ENCODE assay signal across 9 mouse cellular contexts in the genomic region with DNA sequence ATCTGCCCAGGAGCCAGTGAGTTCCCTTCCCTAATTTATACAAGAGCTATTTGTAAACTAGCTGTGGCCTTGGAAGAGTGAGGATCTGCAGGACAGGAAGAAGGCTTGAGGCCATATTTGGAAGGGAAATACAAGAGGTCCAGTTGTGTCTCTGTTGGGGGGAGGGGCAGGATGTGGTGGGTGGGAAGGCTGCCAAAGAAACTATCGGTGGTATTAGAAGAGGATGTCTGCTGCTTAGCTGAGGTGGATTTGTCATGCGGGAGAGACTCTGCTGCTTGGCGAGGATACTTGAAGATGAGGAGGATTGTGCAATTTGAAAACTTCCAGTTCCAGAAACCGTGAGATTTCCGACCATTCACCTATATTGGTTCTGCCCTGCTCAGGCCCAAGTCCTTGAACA.
A peak's percentile ranks its signal among the peaks of the same experiment; 100 is the strongest.
DNase-seq lines count a peak whose midpoint lies in the region; ATAC-seq lines count a peak whose summit lies in the region.
"Had no signal": no experiment of that assay in that cellular context is flagged by ENCODE, and none has a peak within 500 bp of the region (broad histone marks: within the 10 kb centered on the region; RNA-seq: fewer than 3 reads in every experiment).

No protein-coding gene starts in this region.

- peak; percentile 10 for DNase-seq in thymus, postnatal 14 days
- DNase-seq in thymus, postnatal 0 days (ENCODE audit: low spot score) = no peak
- peak; percentile 75 to 80 for DNase-seq in kidney, postnatal 36 days
- no peak for DNase-seq in midbrain, embryonic 11.5 days (ENCODE audit: low spot score, missing footprints)
- no peak for DNase-seq in c-Kit-positive CD71-positive TER-119-positive erythroid progenitor cells, embryonic 14.5 days (ENCODE audit: low spot score)
- no peak for DNase-seq in frontal cortex, postnatal 36 days (ENCODE audit: low spot score in 2 of 2)

- H3K27me3 ChIP-seq in heart, embryonic 13.5 days (replicated peaks) = peaks cover 7% of the 10 kb centered on the region
- no peaks in the 10 kb centered on the region for H3K27me3 ChIP-seq in midbrain, embryonic 11.5 days (ENCODE audit: control insufficient read depth, insufficient read depth, low read length)
- H3K27me3 ChIP-seq in forebrain, embryonic 12.5 days = no peaks in the 10 kb centered on the region

- ATAC-seq in heart, embryonic 13.5 days (ENCODE audit: extremely low read depth, insufficient number of reproducible peaks, low FRiP score, low TSS enrichment) = peak; percentile 29; the same call in 1 of the 2 replicates
- no peak for ATAC-seq in midbrain, embryonic 11.5 days (ENCODE audit: low FRiP score)
- ATAC-seq in forebrain, embryonic 12.5 days (ENCODE audit: low FRiP score) = no peak

- peak overlapping the region; percentile 28 for H3K4me2 ChIP-seq in heart, embryonic 13.5 days
- no peak overlapping the region for H3K4me2 ChIP-seq in midbrain, embryonic 11.5 days
- H3K4me2 ChIP-seq in forebrain, embryonic 12.5 days = no peak overlapping the region

- no peaks in the 10 kb centered on the region for H3K36me3 ChIP-seq in heart, embryonic 13.5 days
- no peaks in the 10 kb centered on the region for H3K36me3 ChIP-seq in midbrain, embryonic 11.5 days (ENCODE audit: control insufficient read depth, insufficient read depth, low read length)
- H3K36me3 ChIP-seq in forebrain, embryonic 12.5 days (replicated peaks) = no peaks in the 10 kb centered on the region

- no peak overlapping the region for H3K4me3 ChIP-seq in heart, embryonic 13.5 days
- H3K4me3 ChIP-seq in midbrain, embryonic 11.5 days (ENCODE audit: low read depth, low read length) = no peak overlapping the region
- H3K4me3 ChIP-seq in forebrain, embryonic 12.5 days (replicated peaks) = no peak overlapping the region

- H3K9me3 ChIP-seq in heart, embryonic 13.5 days = no peaks in the 10 kb centered on the region
- H3K9me3 ChIP-seq in midbrain, embryonic 11.5 days (ENCODE audit: control insufficient read depth, low read length) = no peaks in the 10 kb centered on the region
- no peaks in the 10 kb centered on the region for H3K9me3 ChIP-seq in forebrain, embryonic 12.5 days

- no peak overlapping the region for H3K9ac ChIP-seq in heart, embryonic 13.5 days
- H3K9ac ChIP-seq in midbrain, embryonic 11.5 days (ENCODE audit: low read length) = no peak overlapping the region
- no peak overlapping the region for H3K9ac ChIP-seq in forebrain, embryonic 12.5 days

- H3K27ac ChIP-seq in heart, embryonic 13.5 days (replicated peaks) = peak overlapping the region; percentile 74
- no peak overlapping the region for H3K27ac ChIP-seq in midbrain, embryonic 11.5 days (ENCODE audit: low read depth, low read length)
- H3K27ac ChIP-seq in forebrain, embryonic 12.5 days = no peak overlapping the region
- H3K27ac ChIP-seq: macrophage had no signal

- peaks cover 44% of the 10 kb centered on the region for H3K4me1 ChIP-seq in heart, embryonic 13.5 days
- no peaks in the 10 kb centered on the region for H3K4me1 ChIP-seq in midbrain, embryonic 11.5 days (ENCODE audit: control insufficient read depth, insufficient read depth, low read length)
- H3K4me1 ChIP-seq in forebrain, embryonic 12.5 days = no peaks in the 10 kb centered on the region

- 27% methylated on average over 5 of the region's 5 CpGs for WGBS in heart, embryonic 13.5 days
- WGBS in midbrain, embryonic 11.5 days = 82% methylated on average over 5 of the region's 5 CpGs
- 77% methylated on average over 5 of the region's 5 CpGs for WGBS in forebrain, embryonic 12.5 days

Comparison
In these comparisons a context has a peak if more than half of its experiments do, and no peak if none do; other contexts are left out.
1. DNase-seq: peak in thymus, postnatal 14 days (single experiment) and kidney, postnatal 36 days (2 of 2); none in thymus, postnatal 0 days (single experiment), midbrain, embryonic 11.5 days (single experiment), c-Kit-positive CD71-positive TER-119-positive erythroid progenitor cells, embryonic 14.5 days (single experiment) and frontal cortex, postnatal 36 days (0 of 2).